Mouse (Mus musculus) kidney, adult 10 weeks (tissue): ENCODE measurements around the gene Gpsm3. TPM values are rescaled to one million over a fixed set of nuclear protein-coding genes. Genes with fewer than 3 reads are reported as not detected.

Source experiments
- polyA plus RNA-seq: library from polyadenylated mRNA; stranded (reverse); fragments of 350-450 nt; fragmentation: Illumina TruSeq; extraction: RNeasy Lipid Tissue Mini Kit (QIAGEN cat#74804); gene quantifications from one replicate; pipeline ENCODE4 v1.2.3, GENCODE M21; 2014; ENCODE audit warnings: low read depth, low replicate concordance

Gpsm3 gene
- 3.8 TPM for polyA plus RNA-seq

DNA sequence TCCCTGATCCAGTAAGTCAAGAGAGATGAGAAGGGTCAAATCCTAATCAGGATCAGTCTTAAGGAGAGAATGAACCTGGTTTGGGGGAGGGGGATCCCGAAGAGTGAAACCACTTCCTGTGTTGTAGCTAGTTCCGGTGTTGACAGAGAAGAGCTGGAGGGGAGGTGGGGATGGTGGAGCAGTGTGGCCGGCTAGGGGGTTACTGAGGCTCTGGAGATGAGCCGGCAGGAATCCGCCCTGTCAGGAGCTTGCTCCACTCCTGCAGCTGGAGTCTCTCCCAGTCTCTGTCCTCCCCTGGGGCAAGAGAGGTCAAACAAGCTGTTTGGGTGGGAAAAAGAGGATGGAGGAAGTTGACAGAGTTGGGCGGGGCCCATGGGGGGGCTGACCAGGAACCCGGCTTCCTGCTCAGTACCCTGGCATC, at the start of gene Gpsm3:
Gene Gpsm3 (plus strand): TSS at position 126 of the 421 bp plus-strand sequence.

DNA sequence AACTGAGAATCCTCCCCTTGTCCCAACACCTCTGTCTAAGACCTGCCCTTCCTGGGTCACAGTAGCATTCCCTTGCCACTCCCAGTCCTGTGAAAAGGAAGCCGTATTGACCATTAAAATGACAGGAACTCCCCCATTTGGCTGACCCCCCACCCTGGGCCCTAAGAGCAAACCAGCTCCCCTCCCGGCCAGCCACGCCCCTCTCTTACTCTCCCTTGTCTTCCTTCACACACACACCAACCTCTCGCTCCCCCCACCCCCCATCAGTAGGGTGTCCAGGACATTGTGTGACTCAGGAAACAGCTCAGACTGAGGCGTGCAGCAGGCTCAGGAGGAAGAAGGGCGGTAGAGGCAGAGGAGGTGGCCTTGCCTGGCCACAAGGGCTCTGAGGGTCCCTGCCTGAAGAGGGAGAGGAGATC, 25.6 kb upstream of the Gpsm3 start, which contains the start of gene Notch4:
Gene Notch4 (plus strand): TSS at position 266 of the 419 bp plus-strand sequence.

DNA sequence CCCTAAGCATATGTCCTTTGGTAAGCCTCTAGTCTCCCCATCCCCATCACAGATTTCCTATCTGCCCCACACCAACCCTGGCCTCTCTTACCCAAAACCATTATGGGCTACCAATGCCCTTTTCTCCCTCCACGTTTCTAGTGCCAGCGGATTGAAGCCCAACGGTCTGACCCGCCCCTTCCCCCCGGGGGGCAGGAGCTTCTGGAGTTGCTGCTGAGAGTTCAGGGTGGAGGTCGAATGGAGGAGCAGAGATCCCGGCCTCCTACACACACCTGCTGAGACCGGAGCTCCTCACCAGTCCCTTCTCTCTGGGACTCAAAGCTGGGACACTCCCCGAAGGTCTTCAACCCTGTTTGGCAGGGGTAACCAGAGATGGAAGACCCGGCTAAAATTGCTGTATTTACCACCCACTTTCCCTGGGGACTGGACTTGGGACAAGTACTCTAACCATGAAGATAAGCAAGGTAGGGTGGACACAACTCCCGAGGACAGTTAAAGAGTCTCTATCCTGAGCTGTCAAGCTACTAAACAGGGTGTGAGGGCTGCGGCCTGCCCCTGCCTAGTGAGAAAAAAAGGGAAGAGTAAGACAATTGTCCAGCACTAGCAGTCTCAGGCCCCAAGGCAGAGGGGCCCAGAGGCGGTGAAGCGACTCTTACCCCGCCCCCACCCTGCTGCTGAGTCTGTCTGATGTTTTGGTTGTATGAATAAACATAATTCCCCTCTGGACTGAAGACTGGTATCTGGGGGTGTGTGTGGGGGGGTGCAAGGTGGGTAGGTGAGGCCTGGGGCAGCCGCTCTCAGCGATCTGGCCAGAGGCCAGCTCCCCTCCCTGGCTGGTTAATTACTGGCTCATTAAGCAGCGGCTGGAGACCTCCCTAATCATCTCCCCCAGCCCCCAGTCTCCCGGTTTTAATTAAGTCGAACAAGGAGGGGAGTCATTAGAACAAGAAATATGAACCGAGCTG, 1.7 kb downstream of the Gpsm3 start, which contains the start of gene Pbx2:
Gene Pbx2 (plus strand): TSS at position 238 of the 965 bp plus-strand sequence.

DNA sequence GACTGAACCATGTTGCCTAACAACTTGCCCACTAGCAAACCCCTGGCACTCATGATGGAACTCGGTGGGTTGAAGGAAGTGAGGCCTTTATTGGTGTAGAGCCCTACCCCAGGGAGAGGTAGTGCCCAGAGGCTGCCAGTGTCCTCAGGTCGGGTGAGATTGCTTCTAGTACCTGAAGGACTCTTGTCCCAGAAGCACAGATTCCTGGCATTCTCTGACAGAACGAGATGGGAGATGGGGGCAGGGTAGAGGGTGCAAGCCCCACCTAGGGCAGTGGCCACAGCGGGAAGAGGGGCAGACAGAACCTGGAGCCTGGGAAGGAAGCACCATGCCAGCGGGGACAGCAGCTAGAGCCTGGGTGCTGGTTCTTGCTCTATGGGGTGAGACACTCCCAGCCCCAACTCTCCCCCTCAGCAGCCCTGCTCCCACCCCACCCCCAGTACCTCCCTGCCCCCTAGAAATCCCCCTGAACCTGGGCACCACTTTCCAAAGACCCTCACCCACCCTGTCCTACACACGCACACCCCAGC, 8.0 kb downstream of the Gpsm3 start, which contains the start of gene Ager:
Gene Ager (plus strand): TSS at position 297 of the 530 bp plus-strand sequence.

DNA sequence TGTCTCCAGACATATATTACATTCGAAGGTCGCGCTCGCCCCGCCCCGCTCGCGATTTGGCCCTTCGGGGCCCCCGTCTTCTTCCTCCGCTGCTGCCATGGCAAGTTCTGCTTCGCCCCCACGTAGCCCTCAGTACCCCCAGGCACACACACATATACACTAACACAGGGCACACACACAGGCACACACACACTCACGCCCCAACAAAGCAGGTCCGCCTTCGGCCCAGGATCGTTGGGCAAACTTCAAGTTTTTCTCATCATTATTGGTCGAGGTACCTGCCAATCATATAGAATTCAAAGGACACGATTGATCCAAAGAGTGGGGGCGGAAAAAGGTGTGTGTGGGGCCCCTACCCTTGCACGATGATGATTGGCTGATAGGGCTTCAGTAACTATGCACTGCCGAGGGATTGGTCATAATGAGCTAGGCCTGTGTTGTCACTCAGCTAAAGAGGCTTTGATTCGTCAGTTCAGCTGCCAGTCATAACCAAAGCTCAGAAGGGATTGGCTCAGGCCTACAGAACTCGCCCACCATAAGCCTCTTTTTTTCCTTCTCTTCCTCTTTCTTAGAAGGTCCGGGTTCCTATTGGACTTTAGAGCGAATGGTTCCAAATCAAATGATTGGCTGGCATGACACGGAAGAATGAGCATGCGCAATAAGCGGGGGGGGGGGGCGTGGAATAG, 13.9 kb downstream of the Gpsm3 start, which contains the start of gene Rnf5:
Gene Rnf5 (minus strand): TSS at position 316 of the 686 bp plus-strand sequence.

DNA sequence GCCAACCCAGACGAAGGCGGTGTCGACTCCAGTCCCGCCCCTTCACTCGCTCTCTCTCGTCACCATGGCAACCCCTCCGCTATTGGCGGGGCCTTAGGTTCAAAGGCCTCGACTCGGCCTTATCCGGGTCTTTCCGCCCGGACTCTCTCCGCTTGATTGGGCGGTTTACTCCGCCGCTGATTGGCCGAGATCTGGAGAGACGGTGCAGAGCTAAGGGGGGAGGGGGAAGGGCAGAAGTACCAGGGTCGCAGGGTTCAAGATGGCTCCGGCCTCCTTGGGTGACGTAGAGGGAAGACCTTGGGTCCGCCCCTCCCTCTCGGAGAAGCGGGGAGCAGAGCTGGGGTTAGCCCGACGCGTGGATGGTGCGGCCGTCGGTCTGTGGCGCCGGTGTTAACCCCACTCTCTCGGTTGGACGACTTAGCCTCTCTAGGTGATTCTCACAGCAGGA, 14.5 kb downstream of the Gpsm3 start, which contains the start of gene Agpat1:
Gene Agpat1 (plus strand): TSS at position 202 of the 448 bp plus-strand sequence.

DNA sequence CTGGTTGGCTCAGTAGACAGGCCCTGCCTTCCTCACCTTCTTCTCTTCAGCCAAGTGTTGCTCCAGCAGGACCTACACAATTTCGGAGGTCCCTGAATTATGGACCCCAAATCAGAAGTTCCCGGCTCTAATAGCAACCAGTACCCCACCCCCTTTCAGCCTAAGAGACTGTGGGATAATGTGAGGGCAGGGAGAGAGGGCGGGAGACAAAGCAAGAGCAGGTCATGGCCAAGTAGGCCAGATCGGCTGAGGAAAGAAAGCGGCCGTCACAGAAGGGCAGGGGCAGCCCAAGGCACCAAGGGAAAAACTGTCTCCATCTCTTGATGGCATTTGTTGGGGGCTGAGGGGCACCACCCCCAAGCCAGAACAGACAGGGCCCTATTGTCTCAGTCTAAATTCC, 26.3 kb downstream of the Gpsm3 start, which contains the start of gene Egfl8:
Gene Egfl8 (minus strand): TSS at position 101 of the 400 bp plus-strand sequence.

DNA sequence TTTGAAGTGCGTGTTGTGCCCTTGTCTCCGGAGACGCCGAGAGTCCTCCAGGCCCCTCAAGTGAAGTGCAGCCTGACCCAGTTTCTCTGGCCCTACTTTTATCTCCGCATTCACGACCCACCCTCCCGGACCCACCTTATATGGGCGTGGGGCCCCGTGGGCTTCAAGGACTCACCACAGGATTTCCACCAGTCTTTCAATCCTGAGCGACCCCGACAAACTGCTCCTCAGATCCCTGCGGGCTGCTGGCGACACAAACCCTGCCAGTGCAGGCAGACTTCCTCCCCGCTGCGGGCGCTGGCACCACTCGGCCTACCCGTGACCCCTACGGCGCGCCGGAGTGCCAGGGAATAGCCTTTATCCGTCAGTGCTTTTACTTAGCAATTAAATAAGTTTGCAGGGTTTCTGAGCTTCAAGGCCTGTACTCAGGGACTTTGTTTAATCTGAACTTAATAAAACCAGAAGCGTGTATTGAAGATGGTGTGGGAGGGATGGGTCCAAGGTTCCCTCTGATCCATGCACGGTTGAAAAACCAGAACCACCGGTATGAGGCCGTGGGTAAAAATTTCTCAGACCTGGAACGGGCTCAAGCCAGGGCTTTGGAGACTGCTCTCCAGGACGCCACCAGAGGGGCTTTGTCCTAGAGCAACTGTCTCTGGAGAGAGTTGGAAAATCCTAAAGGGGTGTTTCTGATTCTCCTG, 38.5 kb downstream of the Gpsm3 start, which contains the start of gene Ppt2:
Gene Ppt2 (minus strand): TSS at position 568 of the 701 bp plus-strand sequence.

DNA sequence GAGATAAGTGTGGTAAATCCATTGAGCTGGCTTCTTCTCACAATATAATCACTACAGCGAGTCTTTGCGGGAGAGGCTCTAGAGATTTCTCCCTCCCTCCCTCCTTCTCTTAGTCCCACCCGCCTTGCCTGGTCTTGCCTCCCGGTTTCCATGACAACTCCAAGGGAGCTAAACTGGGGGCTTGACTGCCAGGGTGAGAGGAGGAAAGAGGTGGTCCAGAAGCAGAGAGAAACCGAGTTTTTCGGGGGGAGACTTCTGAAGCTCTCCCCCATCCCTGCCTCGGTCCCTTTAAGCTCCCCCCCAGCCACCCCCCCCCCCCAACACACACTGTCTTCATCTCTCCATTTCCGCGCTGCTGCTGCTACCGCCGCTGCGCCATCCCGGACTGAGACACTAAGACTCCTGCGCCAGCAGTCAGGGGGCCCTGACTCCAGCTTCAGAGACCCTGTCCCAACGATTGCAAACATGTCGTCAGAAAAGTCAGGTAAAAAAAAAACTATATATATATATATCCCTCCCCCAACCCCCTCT, 39.7 kb downstream of the Gpsm3 start, which contains the start of gene Prrt1:
Gene Prrt1 (plus strand): TSS at position 313 of the 531 bp plus-strand sequence.

Other genes with a start within 250 kb of the Gpsm3 start
- gene Btnl2, start 235.0 kb upstream of the Gpsm3 start, polyA plus RNA-seq: not detected
- gene Btnl1, start 212.7 kb upstream of the Gpsm3 start, polyA plus RNA-seq: not detected
- gene BC051142, start 191.0 kb upstream of the Gpsm3 start, polyA plus RNA-seq: 1.9 TPM
- gene Btnl4, start 112.5 kb upstream of the Gpsm3 start, polyA plus RNA-seq: not detected
- gene Btnl6, start 72.5 kb upstream of the Gpsm3 start, polyA plus RNA-seq: not detected
- gene Notch4, start 25.5 kb upstream of the Gpsm3 start, polyA plus RNA-seq: 0.93 TPM
- gene Pbx2, start 1.5 kb downstream of the Gpsm3 start, polyA plus RNA-seq: 11.4 TPM
- gene Ager, start 8.1 kb downstream of the Gpsm3 start, polyA plus RNA-seq: not detected
- 49.6 TPM for gene Rnf5, start 13.9 kb downstream of the Gpsm3 start, polyA plus RNA-seq
- gene Agpat1, start 14.5 kb downstream of the Gpsm3 start, polyA plus RNA-seq: 2.9 TPM
- gene Egfl8, start 26.2 kb downstream of the Gpsm3 start, polyA plus RNA-seq: not detected
- gene Ppt2, start 38.7 kb downstream of the Gpsm3 start, polyA plus RNA-seq: 7.2 TPM
- gene Prrt1, start 39.7 kb downstream of the Gpsm3 start, polyA plus RNA-seq: 0.57 TPM
- gene Fkbpl, start 55.0 kb downstream of the Gpsm3 start, polyA plus RNA-seq: 5.5 TPM
- 1.8 TPM for gene Atf6b, start 57.3 kb downstream of the Gpsm3 start, polyA plus RNA-seq
- not detected for gene Tnxb, start 80.7 kb downstream of the Gpsm3 start, polyA plus RNA-seq
- gene C4b, start 154.1 kb downstream of the Gpsm3 start, polyA plus RNA-seq: not detected
- not detected for gene Cyp21a1, start 214.8 kb downstream of the Gpsm3 start, polyA plus RNA-seq
- gene Stk19, start 247.1 kb downstream of the Gpsm3 start, polyA plus RNA-seq: 2.6 TPM
- 3.0 TPM for gene Dxo, start 247.2 kb downstream of the Gpsm3 start, polyA plus RNA-seq